Mouse (Mus musculus): ENCODE measurements around the gene Zbtb16. TPM values are rescaled to one million over a fixed set of nuclear protein-coding genes. Genes with fewer than 3 reads are reported as not detected.

Zbtb16 gene
- total and polyA plus RNA-seq, 2 experiments = 7.2 to 24.2 TPM

DNA sequence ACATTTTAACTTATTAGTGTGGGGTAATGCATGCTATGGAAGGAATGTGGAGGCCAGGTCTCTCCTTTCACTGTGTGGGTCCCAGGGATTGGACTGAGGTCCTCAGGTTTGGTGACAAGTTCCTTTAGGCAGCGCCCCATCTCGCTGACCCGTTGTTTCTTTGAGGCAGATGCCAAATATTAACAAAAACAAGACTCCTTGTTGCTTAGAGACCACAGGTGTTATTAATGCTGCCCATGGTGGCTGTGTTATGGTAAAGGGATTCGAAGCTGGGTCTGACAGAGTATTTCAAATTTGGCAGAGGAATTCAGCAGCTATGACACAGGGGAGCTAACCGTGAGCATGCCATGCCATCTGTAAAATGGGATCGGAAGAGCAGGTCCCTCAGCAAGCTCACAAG is 114.4 kb downstream of the Zbtb16 start:
- WGBS = 94% methylated on average over 6 of the region's 6 CpGs
- TF ChIP-seq POLR2A (IDR thresholded peaks at IDR 0.05; ENCODE audit: extremely low read depth, insufficient read depth, low read length) (no peak), CTCF (IDR thresholded peaks at IDR 0.05; ENCODE audit: low read depth, low read length) (no peak)
- Histone ChIP-seq H3K4me3 (ENCODE audit: insufficient read depth, low read depth, low read length) (no peak overlapping the region), H3K4me1 (ENCODE audit: control insufficient read depth, insufficient read depth, low read length) (peaks cover 33% of the 10 kb centered on the region), H3K27ac (replicated peaks; ENCODE audit: insufficient read depth, low read depth, low read length) (no peak overlapping the region; the same call in 1 of the 2 replicates), H3K79me2 (ENCODE audit: control insufficient read depth, insufficient read depth, low read length) (peaks cover 22% of the 10 kb centered on the region; the same call in 1 of the 2 replicates), H3K36me3 (ENCODE audit: control insufficient read depth, insufficient read depth, low read length) (peaks cover 7% of the 10 kb centered on the region; the same call in 1 of the 2 replicates), H3K9ac (ENCODE audit: low read depth, low read length) (no peak overlapping the region), H3K27me3 (ENCODE audit: control insufficient read depth, insufficient read depth, low read length) (no peaks in the 10 kb centered on the region)
- DNase-seq (ENCODE audit: extremely low read depth, low read depth, low spot score) = no peak

DNA sequence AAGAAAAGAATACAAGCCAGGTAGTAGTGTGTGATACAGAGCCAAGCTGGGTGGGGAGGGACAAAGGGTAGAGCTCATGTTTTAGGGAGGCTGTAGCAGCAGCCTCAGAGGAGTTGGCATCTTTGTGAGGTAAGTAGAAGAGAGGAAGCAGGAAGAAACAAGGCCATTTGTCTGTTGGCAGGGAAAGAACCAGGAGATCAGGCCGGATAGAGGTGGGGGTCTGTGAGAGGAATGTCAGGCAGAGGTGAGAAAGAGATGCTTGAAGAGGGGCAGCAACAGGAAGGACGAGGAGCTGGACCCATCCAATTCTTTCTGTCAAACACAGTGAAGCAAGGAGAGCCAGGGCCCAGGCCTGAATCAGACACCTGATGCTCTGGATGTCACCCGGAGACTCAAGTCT is 114.8 kb downstream of the Zbtb16 start:
- Histone ChIP-seq H3K4me3 (ENCODE audit: insufficient read depth, low read depth, low read length) (no peak overlapping the region), H3K9ac (ENCODE audit: low read depth, low read length) (no peak overlapping the region), H3K36me3 (ENCODE audit: control insufficient read depth, insufficient read depth, low read length) (peaks cover 7% of the 10 kb centered on the region; the same call in 1 of the 2 replicates), H3K4me1 (ENCODE audit: control insufficient read depth, insufficient read depth, low read length) (peaks cover 35% of the 10 kb centered on the region), H3K27ac (replicated peaks; ENCODE audit: insufficient read depth, low read depth, low read length) (peak overlapping the region; percentile 12; the same call in 1 of the 2 replicates), H3K79me2 (ENCODE audit: control insufficient read depth, insufficient read depth, low read length) (peaks cover 22% of the 10 kb centered on the region; the same call in 1 of the 2 replicates), H3K27me3 (ENCODE audit: control insufficient read depth, insufficient read depth, low read length) (no peaks in the 10 kb centered on the region)
- WGBS = 86% methylated on average over 3 of the region's 3 CpGs
- DNase-seq (ENCODE audit: extremely low read depth, low read depth, low spot score) = no peak
- TF ChIP-seq CTCF (IDR thresholded peaks at IDR 0.05; ENCODE audit: low read depth, low read length) (no peak), POLR2A (IDR thresholded peaks at IDR 0.05; ENCODE audit: extremely low read depth, insufficient read depth, low read length) (no peak)

DNA sequence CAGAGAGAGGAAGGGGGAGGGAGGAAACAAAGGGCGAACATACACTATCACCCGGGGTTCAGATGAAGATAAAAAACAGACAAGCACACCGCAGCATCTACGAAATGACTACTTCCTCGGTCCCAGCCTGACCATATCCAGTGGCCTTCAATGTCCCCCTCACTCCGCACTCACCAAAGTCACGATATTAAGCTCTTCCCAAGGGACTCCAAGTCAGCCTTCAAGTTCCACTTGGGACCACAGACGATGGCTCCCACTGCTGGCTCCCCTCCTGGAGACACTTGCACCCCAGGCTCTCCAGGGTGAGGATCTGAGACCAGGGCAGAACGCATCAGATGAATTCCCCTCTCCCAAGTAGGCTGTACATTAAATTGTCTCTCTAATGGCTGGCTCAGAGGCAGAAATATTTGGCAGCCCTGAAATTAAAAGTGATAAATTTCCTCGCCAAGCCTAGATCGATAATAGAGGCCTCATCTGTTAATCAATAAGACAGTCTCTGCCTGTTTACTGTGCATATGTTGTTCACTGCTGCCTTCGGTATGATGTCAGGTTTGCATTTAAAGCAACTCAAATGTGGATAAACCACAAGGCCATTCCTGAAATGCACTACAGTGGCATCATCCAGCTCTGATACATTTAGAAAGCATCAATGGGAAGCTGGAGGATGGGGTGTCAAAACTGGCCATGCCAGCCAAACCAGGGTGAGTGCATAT is 115.6 kb downstream of the Zbtb16 start:
- 72% methylated on average over 12 of the region's 12 CpGs for WGBS
- Histone ChIP-seq H3K36me3 (ENCODE audit: control insufficient read depth, insufficient read depth, low read length) (peaks cover 9% of the 10 kb centered on the region; the same call in 1 of the 2 replicates), H3K9ac (ENCODE audit: low read depth, low read length) (no peak overlapping the region; the same call in 1 of the 2 replicates), H3K4me1 (ENCODE audit: control insufficient read depth, insufficient read depth, low read length) (peaks cover 35% of the 10 kb centered on the region), H3K79me2 (ENCODE audit: control insufficient read depth, insufficient read depth, low read length) (peaks cover 22% of the 10 kb centered on the region; the same call in 1 of the 2 replicates), H3K4me3 (ENCODE audit: insufficient read depth, low read depth, low read length) (no peak overlapping the region), H3K27ac (replicated peaks; ENCODE audit: insufficient read depth, low read depth, low read length) (peak overlapping the region; percentile 45; the same call in 1 of the 2 replicates), H3K27me3 (ENCODE audit: control insufficient read depth, insufficient read depth, low read length) (no peaks in the 10 kb centered on the region)
- peak; percentile 57 for DNase-seq (ENCODE audit: extremely low read depth, low read depth, low spot score)
- TF ChIP-seq CTCF (IDR thresholded peaks at IDR 0.05; ENCODE audit: low read depth, low read length) (no peak), POLR2A (IDR thresholded peaks at IDR 0.05; ENCODE audit: extremely low read depth, insufficient read depth, low read length) (no peak)

DNA sequence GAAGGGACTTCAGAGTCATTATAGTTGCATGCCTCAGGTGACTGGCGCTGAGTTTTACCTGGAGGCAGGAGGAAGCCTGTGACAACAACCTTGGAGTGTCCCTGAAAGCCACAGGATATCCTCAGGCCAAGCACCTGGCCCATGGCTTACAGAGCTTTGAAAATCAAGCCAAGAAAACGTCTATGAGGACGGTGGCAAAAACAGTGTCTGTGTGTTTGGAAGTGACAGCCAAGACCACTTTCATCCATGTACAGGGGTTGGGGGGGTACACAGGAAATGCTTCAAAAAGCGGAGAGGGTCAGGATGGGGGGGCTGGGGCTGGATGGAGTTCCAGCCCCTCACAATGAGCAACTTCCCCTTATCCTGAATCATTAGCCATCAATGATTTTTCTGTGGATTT is 116.4 kb downstream of the Zbtb16 start:
- peaks cover 22% of the 10 kb centered on the region; the same call in 1 of the 2 replicates for H3K79me2 ChIP-seq (ENCODE audit: control insufficient read depth, insufficient read depth, low read length)
- TF ChIP-seq POLR2A (IDR thresholded peaks at IDR 0.05; ENCODE audit: extremely low read depth, insufficient read depth, low read length) (no peak), CTCF (IDR thresholded peaks at IDR 0.05; ENCODE audit: low read depth, low read length) (no peak)
- H3K4me3 ChIP-seq (ENCODE audit: insufficient read depth, low read depth, low read length) = no peak overlapping the region
- no peak overlapping the region for H3K9ac ChIP-seq (ENCODE audit: low read depth, low read length)
- WGBS = 87% methylated on average over 4 of the region's 4 CpGs
- peaks cover 10% of the 10 kb centered on the region; the same call in 1 of the 2 replicates for H3K36me3 ChIP-seq (ENCODE audit: control insufficient read depth, insufficient read depth, low read length)
- DNase-seq (ENCODE audit: extremely low read depth, low read depth, low spot score) = no peak
- H3K27ac ChIP-seq (replicated peaks; ENCODE audit: insufficient read depth, low read depth, low read length) = no peak overlapping the region
- peaks cover 31% of the 10 kb centered on the region for H3K4me1 ChIP-seq (ENCODE audit: control insufficient read depth, insufficient read depth, low read length)
- H3K27me3 ChIP-seq (ENCODE audit: control insufficient read depth, insufficient read depth, low read length) = no peaks in the 10 kb centered on the region

DNA sequence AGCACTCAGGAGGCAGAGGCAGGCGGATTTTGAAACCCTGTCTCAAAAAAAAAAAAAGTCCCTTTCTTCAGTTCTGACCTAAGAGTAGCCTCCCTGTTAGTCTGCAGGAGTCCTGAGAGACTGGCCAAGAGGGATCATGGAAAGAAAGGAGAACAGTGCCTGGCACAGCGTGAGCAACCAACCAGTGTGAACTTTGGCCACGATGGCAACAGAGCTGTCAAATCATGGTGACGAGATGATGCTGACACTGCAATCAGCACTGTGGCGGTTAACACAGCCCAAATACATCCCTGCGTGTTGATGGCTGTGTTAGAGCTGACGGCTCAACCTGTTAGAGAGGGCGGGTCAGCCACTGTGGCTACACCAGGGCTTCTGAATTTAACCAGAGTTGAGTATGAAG is 119.5 kb downstream of the Zbtb16 start:
- H3K79me2 ChIP-seq (ENCODE audit: control insufficient read depth, insufficient read depth, low read length) = peaks cover 23% of the 10 kb centered on the region; the same call in 1 of the 2 replicates
- TF ChIP-seq POLR2A (IDR thresholded peaks at IDR 0.05; ENCODE audit: extremely low read depth, insufficient read depth, low read length) (no peak), CTCF (IDR thresholded peaks at IDR 0.05; ENCODE audit: low read depth, low read length) (no peak)
- peak; percentile 92 for DNase-seq (ENCODE audit: extremely low read depth, low read depth, low spot score)
- H3K9ac ChIP-seq (ENCODE audit: low read depth, low read length) = no peak overlapping the region
- no peak overlapping the region for H3K4me3 ChIP-seq (ENCODE audit: insufficient read depth, low read depth, low read length)
- peak overlapping the region; percentile 43 for H3K27ac ChIP-seq (replicated peaks; ENCODE audit: insufficient read depth, low read depth, low read length)
- 28% methylated on average over 8 of the region's 8 CpGs for WGBS
- H3K4me1 ChIP-seq (ENCODE audit: control insufficient read depth, insufficient read depth, low read length) = peaks cover 18% of the 10 kb centered on the region
- peaks cover 10% of the 10 kb centered on the region; the same call in 1 of the 2 replicates for H3K36me3 ChIP-seq (ENCODE audit: control insufficient read depth, insufficient read depth, low read length)
- no peaks in the 10 kb centered on the region for H3K27me3 ChIP-seq (ENCODE audit: control insufficient read depth, insufficient read depth, low read length)

DNA sequence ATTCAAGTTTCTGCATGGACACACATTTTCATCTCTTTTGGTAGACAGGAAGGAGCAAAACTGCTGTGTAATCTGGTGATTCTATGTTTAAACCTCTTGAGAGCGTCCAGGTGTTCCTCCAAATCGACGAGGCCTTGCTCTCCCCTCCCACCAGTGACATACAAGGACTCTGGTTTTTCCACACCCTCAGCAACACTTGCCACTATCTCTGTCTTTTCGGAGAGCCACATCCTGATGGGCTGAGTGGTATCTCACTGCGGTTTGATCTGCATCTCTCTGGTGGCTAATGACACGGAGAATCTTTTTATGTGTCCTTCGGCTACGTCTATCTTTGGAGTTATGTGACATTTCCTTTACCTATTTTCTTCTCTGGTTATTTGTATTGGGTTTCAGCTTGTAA is 121.0 kb downstream of the Zbtb16 start:
- TF ChIP-seq POLR2A (IDR thresholded peaks at IDR 0.05; ENCODE audit: extremely low read depth, insufficient read depth, low read length) = no peak
- no peak for DNase-seq (ENCODE audit: extremely low read depth, low read depth, low spot score)
- WGBS = 91% methylated on average over 8 of the region's 8 CpGs
- no peak overlapping the region for H3K4me3 ChIP-seq (ENCODE audit: insufficient read depth, low read depth, low read length)
- no peaks in the 10 kb centered on the region for H3K27me3 ChIP-seq (ENCODE audit: control insufficient read depth, insufficient read depth, low read length)
- H3K9ac ChIP-seq (ENCODE audit: low read depth, low read length) = no peak overlapping the region
- peaks cover 10% of the 10 kb centered on the region; the same call in 1 of the 2 replicates for H3K36me3 ChIP-seq (ENCODE audit: control insufficient read depth, insufficient read depth, low read length)
- no peak overlapping the region for H3K27ac ChIP-seq (replicated peaks; ENCODE audit: insufficient read depth, low read depth, low read length)
- peaks cover 16% of the 10 kb centered on the region; the same call in 1 of the 2 replicates for H3K79me2 ChIP-seq (ENCODE audit: control insufficient read depth, insufficient read depth, low read length)
- peaks cover 5% of the 10 kb centered on the region for H3K4me1 ChIP-seq (ENCODE audit: control insufficient read depth, insufficient read depth, low read length)
